20 mouse cellular contexts compared by ENCODE assay signal in genomic region chr1:189076276-189076675, GRCm38 (mm10).
DNase-seq lines count a peak whose midpoint lies in the region; ATAC-seq lines count a peak whose summit lies in the region.
"Had no signal": no experiment of that assay in that cellular context is flagged by ENCODE, and none has a peak within 500 bp of the region (broad histone marks: within the 10 kb centered on the region; RNA-seq: fewer than 3 reads in every experiment).

No protein-coding gene starts in this region.

- H3K4me2 ChIP-seq in heart, embryonic 12.5 days: no peak overlapping the region
- H3K4me2 ChIP-seq in kidney, embryonic 14.5 days (replicated peaks; ENCODE audit: low read depth, low read length): no peak overlapping the region
- H3K4me2 ChIP-seq: forebrain, embryonic 12.5 days; heart, embryonic 15.5 days; hindbrain, embryonic 12.5 days; liver, embryonic 12.5 days; lung, embryonic 14.5 days; neural tube, embryonic 12.5 days; stomach, embryonic 15.5 days had no signal

- peaks cover 12% of the 10 kb centered on the region for H3K4me1 ChIP-seq in heart, embryonic 12.5 days (replicated peaks)
- no peaks in the 10 kb centered on the region for H3K4me1 ChIP-seq in kidney, embryonic 14.5 days (ENCODE audit: control insufficient read depth, insufficient read depth, low read length)
- H3K4me1 ChIP-seq: hindbrain, embryonic 12.5 days; liver, embryonic 12.5 days; neural tube, embryonic 12.5 days; stomach, embryonic 15.5 days had no signal

- H3K27ac ChIP-seq in heart, embryonic 12.5 days (ENCODE audit: poor library complexity, severe bottlenecking): no peak overlapping the region
- H3K27ac ChIP-seq in kidney, embryonic 14.5 days (ENCODE audit: low read depth, low read length): no peak overlapping the region
- H3K27ac ChIP-seq: forebrain, embryonic 12.5 days; heart, embryonic 15.5 days; hindbrain, embryonic 12.5 days; liver, embryonic 12.5 days; neural tube, embryonic 12.5 days; stomach, embryonic 15.5 days had no signal

- peak; percentile 95 for DNase-seq in heart, adult 11 months
- DNase-seq in kidney, postnatal 14 days: peak; percentile 11
- peak; percentile 25 for DNase-seq in heart, adult 8-10 months (ENCODE audit: low spot score)
- peak; percentile 6 to 28 for DNase-seq in heart, postnatal 10 days
- DNase-seq in urinary bladder, postnatal 10 days (ENCODE audit: low spot score): no peak
- no peak for DNase-seq in embryo, embryonic 9.5 days (ENCODE audit: extremely low spot score)
- DNase-seq: adrenal gland, adult 2 months; B cell, adult 2 months; cerebellum, adult 9-10 months; right cerebral cortex, postnatal 14 days had no signal

- no peaks in the 10 kb centered on the region for H3K36me3 ChIP-seq in heart, embryonic 12.5 days
- H3K36me3 ChIP-seq in kidney, embryonic 14.5 days (ENCODE audit: control insufficient read depth, insufficient read depth, low read length): no peaks in the 10 kb centered on the region
- H3K36me3 ChIP-seq: forebrain, embryonic 12.5 days; heart, embryonic 15.5 days; hindbrain, embryonic 12.5 days; liver, embryonic 12.5 days; neural tube, embryonic 12.5 days; stomach, embryonic 15.5 days had no signal

- H3K27me3 ChIP-seq in heart, embryonic 12.5 days (replicated peaks): no peaks in the 10 kb centered on the region
- no peaks in the 10 kb centered on the region for H3K27me3 ChIP-seq in kidney, embryonic 14.5 days (ENCODE audit: control insufficient read depth, insufficient read depth, low read length)
- H3K27me3 ChIP-seq: forebrain, embryonic 12.5 days; heart, embryonic 15.5 days; hindbrain, embryonic 12.5 days; liver, embryonic 12.5 days; neural tube, embryonic 12.5 days had no signal

- 61% methylated on average over 4 of the region's 4 CpGs for WGBS in heart, embryonic 12.5 days
- 58% methylated on average over 4 of the region's 4 CpGs for WGBS in kidney, embryonic 14.5 days

- H3K9me3 ChIP-seq in heart, embryonic 12.5 days (replicated peaks): no peaks in the 10 kb centered on the region
- no peaks in the 10 kb centered on the region for H3K9me3 ChIP-seq in kidney, embryonic 14.5 days (ENCODE audit: control insufficient read depth, low read length)
- H3K9me3 ChIP-seq: forebrain, embryonic 12.5 days; heart, embryonic 15.5 days; hindbrain, embryonic 12.5 days; liver, embryonic 12.5 days; neural tube, embryonic 12.5 days; stomach, embryonic 15.5 days had no signal

- no peak for ATAC-seq in heart, embryonic 12.5 days (ENCODE audit: insufficient number of reproducible peaks, low FRiP score)
- ATAC-seq in kidney, embryonic 14.5 days (ENCODE audit: low FRiP score, low TSS enrichment): no peak
- ATAC-seq: inflammation-experienced regulatory T-cells, adult 6 months; liver, embryonic 12.5 days had no signal

- no peak overlapping the region for H3K4me3 ChIP-seq in heart, embryonic 12.5 days
- no peak overlapping the region for H3K4me3 ChIP-seq in kidney, embryonic 14.5 days (ENCODE audit: low read length)
- H3K4me3 ChIP-seq: forebrain, embryonic 12.5 days; heart, embryonic 15.5 days; hindbrain, embryonic 12.5 days; liver, embryonic 12.5 days; neural tube, embryonic 12.5 days; stomach, embryonic 15.5 days had no signal

- intact Hi-C loops in heart, postnatal 10 days (cut with DNase I): loop anchor here (5.0 kb wide), 1 partner anchor 49 kb away; no protein-coding TSS in a partner anchor

- H3K9ac ChIP-seq in heart, embryonic 12.5 days: no peak overlapping the region
- H3K9ac ChIP-seq in kidney, embryonic 14.5 days (ENCODE audit: low read depth, low read length): no peak overlapping the region
- H3K9ac ChIP-seq: forebrain, embryonic 12.5 days; heart, embryonic 15.5 days; hindbrain, embryonic 12.5 days; liver, embryonic 12.5 days; lung, embryonic 14.5 days; neural tube, embryonic 12.5 days; stomach, embryonic 15.5 days had no signal

Comparison
In these comparisons a context has a peak if more than half of its experiments do, and no peak if none do; other contexts are left out.
1. DNase-seq: peak in heart, adult 11 months (single experiment), kidney, postnatal 14 days (single experiment), heart, adult 8-10 months (single experiment) and heart, postnatal 10 days (2 of 2); none in urinary bladder, postnatal 10 days (single experiment) and embryo, embryonic 9.5 days (single experiment).